Mouse (Mus musculus) adrenal gland, adult (tissue): ENCODE measurements around the gene Cp.
A peak's percentile ranks its signal among the peaks of the same experiment; 100 is the strongest.
"Not testable (repeated sequence)": the region's sequence is repeated elsewhere in the genome, so short reads cannot be mapped to it uniquely, and the experiment has no call there.

Source experiments
- DNase-seq, 2 experiments: peaks; one replicate each; pipeline ENCODE4 v3.0.0; 2022 to 2023; ENCODE audit warnings: low spot score in 1 of 2; ENCODE audit not compliant: inconsistent age in 2 of 2

The Cp gene

DNA sequence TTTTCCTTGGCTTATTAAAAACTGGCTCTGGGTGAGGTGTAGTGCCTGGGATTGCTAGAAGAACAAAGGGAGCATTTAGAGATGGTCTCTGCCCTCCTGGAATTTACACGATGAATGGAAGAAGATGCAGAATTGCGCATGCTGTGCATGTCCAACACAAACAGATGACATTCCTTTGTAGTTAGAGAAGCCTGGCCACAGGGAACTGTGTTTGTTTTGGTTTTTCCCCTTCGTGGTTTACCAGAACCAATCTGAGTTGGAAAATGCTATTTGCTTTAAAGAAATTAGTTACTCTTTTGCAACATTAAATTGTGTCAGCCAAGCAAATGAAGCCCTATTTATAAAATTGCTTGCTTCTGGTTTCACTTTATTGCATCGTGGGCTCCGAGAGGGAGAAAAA lies at the start of gene Cp:
Gene Cp, plus strand, starts transcription at position 170 of the 400 bp plus-strand sequence.
- peak in 1 of 2 experiments; percentile 30 for DNase-seq

DNA sequence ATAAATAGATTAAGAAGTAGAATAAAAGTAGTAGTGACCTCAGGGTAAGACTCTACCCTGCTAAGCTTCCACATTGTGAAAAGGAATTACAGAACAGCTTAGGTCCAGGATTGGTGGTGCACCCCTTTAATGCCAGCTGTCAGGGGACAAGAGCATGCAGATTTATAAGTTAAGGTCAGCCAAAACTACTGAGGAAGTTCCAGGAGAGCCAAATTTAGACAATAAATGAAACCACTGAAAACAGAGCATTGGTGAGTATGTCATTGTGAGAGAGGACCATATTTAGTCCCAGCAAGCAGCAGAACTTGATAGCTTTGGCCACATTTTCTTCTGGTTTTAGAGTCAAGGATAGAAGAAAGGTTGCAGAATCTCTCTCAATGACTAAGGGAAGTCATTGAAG lies 8.3 kb upstream of the Cp start:
- no peak for DNase-seq

DNA sequence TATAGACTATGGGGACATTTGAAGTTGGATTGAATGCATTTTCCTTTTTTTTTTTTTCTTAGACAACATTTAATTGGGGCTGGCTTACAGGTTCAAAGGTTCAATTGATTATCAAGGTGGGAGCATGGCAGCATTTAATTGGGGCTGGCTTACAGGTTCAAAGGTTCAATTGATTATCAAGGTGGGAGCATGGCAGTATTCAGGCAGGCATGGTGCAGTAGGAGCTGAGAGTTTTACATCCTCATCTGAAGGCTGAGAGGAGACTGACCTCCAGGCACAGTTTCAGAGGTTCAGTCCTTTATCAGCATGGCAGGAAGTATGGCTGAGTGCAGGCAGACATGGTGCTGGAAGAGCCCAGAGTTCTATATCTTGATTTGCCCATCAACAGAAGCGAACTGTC lies 7.5 kb upstream of the Cp start:
- DNase-seq = not testable (repeated sequence)

DNA sequence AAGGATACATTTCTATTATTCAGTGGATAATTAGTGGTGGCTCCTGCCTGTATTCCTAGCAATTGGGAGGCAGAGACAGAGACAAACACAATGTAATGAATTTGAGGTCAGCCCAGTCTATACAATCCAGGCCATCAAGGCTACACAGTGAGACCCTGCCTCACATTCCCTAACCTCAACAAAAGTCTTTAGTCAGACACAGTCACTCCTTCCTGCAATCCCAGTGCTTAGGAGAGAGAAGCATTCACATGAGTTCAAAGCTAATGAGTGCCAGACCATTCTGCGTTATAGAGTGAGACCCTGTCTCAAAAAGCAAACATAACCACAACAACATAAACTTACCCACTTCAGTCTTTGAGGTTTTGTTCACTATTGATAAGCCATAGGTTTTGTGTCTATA lies 3.4 kb upstream of the Cp start:
- DNase-seq = no peak

DNA sequence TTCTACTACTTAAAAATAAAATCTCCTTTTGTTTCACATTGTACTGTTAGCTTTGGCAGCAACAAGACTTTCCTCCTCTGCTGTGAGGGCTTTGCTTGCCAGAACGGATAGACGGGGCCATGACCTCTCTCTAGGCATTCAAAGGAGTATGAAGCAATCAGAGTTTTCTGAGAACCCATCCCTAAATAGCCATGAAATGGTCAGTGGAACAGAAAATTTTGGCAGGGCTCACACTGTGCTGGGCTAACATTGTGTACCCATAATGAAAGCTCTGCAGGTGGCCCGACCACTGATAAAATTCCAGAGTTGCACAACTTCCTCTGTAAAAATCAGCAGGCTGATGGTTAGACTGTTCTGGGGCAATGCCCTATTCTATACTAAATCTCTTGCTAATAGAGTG lies 3.0 kb upstream of the Cp start:
- DNase-seq = peak; percentile 86 to 92

DNA sequence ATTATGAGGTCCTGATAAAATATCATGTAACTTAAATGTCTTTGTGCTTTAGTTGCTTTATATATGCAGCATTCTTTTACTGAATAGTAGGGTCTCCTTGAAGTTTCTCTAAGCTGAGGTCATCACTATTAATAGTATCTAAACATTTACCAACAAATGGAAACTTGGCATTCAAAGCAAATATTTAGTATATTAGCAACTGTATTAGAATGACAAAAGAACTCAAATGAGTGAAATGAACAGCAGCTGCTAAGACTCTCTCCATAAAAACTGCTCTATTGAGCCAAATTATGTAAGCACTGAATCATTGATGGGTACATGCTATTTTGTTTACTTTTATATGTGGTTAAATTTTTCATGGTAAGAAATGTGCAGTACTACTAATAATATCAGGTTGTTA lies 1.2 kb downstream of the Cp start:
- no peak for DNase-seq

DNA sequence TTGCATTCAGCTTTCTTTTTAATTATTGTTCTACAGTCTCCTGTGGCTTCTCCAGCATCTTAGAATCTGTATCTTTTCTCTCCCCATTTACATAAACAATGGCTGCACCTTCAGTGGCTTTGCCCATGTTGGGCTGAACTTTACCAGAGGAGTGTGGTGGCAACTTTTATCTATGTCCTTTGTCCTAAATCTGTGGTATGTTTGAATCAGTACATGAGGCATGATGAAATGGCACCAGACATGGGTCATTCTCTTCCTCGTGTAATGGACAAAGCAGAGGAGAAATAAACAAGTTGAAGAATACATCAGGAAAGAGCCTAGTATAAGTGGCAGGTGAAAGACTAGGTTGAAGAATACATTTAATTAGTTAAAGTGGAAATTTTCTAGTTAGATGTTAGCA lies 2.1 kb downstream of the Cp start:
- no peak for DNase-seq

DNA sequence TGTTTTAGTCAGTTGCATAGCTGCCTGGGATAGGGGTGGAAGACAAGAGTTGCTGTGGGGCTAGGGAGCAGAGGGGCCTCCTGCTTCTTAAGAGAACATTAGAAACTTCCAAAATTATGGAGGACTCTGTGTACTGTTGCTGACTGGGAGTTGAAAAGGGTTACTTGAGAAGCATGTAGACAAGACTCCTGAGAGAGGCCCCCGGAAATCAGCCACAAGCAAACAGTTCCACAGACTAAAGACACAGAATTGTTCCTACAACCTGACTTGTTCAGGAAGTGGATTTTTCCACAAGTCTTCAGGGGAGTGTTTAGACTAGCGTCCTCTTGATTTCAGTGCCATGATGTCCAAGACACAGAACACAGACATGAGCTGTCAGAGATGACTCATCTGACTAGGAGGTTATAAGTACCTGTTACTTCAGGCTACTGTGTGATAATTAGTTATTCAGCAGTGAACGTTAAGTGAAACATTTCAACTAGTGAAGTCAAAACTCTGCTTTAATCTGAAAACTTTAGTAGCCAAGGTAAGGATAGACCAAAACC lies 3.8 kb downstream of the Cp start:
- peak in 1 of 2 experiments; percentile 22 for DNase-seq

DNA sequence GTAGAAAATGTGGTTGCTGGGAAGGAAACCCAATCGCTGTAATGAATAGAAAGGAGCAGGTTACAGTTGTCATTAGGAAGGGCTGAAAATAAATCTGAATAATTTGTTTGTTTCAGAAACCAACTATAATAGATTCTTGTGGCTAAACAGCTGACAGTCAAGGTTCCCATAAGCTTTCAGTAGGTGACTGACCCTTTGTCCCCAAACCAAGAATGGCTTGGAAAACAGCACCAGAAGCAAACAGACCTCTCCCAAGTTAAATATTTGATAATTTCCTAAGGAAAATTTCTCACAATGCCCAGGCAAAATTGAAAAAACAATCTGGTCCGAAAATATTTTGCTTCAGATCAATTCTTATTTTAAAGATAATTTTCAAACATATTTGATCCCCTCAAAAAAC lies 4.5 kb downstream of the Cp start:
- no peak for DNase-seq

DNA sequence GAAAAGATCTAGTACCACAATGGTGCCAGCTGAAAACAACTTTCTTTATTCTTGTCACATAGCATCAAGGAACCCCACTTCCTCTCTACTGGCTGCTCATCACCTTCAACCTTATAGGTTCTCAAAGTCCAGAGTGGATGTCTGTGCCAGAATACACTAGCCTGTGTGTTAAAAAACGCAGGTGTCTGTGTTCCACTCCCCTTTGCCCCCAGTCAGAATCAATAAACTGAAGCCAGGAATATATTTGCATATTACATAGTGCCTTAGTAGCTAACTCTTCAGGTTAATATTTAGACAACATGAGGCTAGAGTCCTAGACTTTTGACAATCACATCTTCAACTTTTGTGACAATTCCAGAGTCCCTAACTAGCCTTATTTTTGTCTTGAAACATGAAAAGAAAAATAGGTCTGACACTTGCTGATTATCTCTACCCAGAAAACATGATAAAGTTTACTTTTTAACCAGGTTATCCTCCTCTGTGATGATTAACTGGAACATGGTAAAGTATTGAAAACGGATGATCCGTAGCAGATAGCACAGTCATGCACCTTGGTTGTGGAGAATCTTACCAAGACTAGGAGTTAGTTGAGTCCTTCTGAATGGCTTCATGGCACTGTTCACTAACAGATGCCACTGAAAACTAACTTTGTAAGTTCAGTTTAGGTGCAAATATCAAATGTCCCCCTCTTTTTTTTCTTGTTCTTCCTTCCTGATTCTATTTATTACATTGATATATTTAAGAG lies 6.1 kb downstream of the Cp start:
- DNase-seq = no peak

DNA sequence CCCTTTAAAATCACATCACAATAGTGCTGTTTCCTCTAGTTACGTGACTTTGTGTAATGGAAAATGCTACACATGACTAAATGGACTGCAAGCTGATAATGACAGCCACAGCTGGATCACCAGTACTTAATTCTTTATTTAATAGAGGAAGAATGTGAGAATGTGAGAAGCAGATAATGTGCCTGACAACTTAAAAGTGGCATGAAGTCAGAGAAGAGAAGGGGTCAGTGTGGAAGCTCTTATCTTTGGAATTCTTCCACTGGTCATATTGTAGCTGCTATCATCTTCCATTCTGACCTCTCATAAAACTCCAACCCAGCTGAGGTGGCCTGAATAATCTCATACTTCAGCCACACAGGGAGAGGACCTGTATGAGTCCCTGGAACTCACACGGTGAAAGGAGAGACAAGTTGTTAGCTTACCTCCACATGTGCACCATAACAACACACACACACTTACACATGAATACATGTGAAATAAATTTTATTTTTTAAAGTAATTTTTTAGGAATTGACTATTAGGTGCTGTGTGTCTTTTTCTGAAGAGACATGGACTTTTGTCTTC lies 7.9 kb downstream of the Cp start:
- no peak for DNase-seq

DNA sequence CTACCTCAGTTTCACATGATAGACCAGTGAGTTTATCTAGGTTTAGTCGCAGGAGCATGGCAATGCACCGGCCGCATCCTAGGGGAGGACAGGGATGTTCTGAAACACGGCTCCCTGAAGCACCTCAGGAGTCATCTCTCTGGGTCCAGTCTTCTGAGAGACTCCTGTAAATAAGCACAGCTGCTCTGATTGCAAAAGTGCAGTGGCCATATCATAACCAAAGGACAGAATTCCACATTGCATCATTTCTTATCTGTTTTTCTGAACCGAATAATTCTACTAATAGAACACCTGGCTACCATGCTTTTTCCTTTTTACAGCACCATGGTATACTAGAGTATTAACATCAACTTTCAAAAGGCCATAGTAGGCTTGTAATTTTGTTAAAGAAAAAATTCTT lies 8.4 kb downstream of the Cp start:
- no peak for DNase-seq

DNA sequence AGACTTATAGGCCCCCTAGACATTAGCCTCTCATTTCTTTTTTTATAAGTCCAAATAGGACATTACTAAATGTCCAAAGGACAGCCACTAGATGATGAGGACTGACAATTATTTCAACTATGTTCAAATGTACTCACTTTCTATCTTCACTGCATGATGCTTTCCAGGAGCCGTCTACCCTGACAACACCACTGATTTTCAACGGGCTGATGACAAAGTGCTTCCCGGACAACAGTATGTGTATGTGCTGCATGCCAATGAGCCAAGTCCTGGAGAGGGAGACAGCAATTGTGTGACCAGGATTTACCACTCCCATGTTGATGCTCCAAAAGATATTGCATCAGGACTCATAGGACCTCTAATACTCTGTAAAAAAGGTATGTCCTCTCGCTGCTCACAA lies 9.2 kb downstream of the Cp start:
- DNase-seq = no peak

DNA sequence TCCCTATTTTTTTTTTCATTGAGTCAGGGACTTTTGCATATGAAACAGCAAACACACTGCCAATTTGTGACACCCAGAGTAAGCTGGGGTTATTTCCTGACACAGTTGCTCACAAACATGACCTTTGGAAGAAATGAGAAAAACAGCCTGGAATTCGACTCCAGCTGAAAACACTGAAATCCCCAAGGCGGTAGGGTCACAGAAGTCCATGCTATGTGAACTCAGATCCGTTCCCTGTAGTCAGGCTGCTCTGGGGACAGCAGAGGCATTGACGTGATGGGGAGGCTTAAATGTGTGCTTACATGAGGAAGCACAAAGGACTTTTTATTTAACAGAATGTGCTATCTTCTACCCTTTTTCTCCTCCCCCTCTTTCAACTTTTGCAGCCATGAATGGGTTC lies 21.6 kb downstream of the Cp start:
- DNase-seq = peak; percentile 22 to 41

DNA sequence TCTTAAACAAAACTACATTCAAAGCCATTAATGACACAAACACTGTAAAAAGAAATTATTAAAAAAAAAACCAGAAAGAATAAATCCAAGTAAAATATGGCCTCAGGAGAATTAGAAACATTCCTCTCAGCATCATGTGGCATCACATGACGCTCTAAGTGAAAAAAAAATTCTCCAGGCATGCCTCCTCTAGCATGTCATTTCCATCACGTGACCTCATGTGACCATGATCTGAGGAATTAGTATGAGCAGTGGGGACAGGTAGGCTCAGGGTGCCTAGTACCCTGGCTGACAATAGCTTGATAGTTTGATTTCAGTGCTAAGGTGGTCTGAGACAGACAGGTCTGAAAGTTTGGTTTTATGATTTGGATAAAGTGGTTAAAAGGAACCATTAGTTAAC lies 24.3 kb downstream of the Cp start:
- DNase-seq = no peak

DNA sequence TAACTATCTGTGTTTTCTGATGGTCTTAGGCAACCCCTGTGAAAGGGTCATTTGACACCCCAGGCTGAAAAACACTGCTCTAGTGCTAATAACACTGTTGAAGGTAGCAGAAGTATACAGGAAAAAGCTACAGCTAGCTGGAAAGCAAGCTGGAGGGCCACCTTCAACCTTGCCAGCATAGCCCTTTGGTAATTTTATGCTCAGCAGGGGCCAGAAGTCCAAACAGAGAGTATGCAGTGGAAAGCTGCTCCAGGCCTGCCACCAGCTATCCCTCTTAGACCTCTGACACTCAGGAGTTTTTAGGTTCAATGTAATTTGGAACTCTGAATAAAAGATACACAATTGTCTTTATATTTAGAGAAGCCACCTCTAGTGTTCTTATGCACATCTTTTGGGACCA lies 26.0 kb downstream of the Cp start:
- no peak for DNase-seq

DNA sequence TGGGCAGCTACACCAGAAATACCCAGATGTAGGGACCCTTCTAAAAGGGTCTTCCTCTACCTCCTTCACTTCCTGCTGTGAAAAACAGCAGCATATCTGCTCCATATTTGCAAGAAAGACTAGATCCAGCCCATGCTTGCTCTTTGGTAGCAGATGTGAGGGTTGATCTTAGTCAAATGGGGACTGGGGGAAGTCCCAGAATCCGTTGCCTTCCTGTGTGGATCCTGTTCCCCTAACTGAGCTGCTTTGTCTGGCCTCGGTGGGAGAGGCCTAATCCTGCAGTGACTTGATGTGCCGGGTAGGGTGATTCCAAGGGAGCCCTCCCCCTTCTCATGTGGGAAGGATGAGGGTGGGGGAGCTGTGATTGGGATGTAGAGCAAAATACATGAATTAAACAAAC lies 29.3 kb downstream of the Cp start:
- no peak for DNase-seq

DNA sequence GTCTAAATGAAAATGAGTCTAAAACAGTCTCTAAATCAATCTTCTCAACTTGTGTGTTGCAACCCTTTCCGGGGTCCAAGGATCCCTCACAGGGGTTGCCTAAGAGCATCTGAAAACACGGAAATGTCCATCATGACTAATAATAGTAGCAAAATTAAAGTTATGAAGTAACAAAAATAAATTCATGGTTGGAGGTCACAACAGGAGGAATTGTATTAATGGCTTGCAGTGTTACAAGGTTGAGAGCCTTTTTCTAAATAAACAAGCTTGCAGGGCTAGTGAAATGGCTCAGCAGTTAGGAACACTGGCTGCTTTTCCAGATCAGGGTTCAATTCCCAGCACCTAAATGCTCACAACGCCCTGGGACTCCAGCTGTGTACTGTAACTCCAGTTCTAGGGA lies 33.2 kb downstream of the Cp start:
- DNase-seq = peak in 1 of 2 experiments; percentile 52

DNA sequence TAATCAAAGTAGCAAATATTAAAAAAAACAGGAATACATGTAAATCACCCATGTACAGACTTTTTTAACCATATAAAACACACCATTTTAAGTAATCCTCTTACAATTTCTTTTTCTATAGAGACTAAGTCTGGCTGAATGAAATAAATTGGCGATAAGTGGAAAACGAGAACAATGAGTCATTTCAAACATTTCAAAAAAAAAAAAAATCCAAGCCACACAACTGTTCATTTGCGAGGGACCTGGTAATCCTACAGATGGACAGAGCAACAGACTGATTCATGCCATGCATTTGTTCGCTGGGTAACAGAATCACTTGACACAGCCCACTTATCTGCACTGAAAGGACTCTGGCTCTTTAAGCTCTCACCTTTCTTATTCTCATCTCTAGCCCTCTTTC lies 35.5 kb downstream of the Cp start:
- no peak for DNase-seq

DNA sequence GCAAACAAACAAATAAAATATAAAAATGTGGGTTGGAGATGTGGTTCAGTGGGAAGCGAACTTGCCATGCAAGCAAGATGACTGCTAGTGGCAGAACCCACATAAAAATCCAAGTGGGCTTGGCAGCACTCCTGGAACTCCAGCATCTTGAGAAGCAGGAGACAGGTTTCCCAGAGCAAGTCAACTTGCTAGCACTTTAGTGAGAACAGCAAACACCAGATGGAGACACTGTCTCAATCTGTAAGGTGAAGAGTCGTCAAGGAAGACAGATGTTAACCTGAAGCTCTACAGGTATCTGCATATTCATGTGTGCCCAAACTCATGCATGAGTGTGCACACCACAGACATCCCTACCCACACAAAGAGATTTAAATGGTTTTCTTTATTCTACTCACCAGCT lies 42.7 kb downstream of the Cp start:
- DNase-seq = no peak

DNA sequence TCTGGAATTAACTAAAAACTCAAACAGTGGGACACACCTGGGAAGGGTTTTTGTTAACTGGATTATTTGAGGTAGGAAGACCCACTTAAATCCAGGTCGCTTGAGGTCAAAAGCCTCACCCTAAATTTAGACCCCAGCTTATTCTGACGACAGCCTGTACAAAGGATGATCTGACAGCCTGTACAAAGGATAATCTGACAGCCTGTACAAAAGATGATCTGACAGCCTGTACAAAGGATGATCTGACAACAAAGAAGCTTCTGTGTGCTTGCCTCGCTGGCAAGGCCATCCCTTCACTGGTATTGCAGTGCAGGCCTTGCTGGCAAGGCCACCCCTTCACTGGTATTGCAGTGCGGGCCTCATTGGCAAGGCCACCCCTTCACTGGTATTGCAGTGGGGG lies 44.0 kb downstream of the Cp start:
- DNase-seq = no peak

DNA sequence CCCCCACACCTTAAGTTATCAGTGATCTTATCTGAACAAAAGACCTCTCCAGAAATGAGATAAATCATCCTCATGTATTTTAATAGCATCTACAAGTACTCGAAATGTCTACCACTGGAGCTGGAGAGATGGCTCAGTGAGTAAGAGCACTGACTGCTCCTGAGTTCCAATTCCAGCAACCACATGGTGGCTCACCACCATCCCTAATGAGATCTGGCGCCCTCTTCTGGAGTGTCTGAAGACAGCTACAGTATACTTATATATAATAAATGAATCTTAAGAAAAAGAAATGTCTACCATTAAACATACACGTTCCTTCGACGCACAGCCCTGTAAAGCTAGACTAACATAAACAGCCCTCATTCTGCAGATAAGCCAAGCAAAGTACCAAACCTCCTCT lies 45.9 kb downstream of the Cp start:
- peak; percentile 30 to 71 for DNase-seq

DNA sequence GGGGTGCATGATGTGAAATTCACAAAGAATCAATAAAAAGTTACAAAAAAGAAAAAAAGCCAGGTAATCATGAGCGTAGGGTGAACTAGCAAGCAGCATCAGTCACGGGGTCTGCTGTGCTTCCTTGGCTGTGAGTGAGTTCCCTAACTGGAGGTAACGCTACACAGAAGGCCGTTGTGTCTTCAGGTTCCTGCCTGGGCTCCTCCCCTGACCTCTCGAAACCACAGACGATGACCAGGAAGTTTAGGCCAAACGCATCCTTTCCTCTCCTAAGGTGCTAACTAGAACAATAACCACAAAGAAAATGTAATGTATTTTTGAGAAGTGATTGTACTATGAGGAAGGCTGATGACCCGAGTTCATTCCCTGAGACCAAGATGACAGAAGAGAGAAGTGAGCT lies 47.6 kb downstream of the Cp start:
- no peak for DNase-seq
